Mouse (Mus musculus) adrenal gland, adult 8-10 months (tissue): ENCODE data around the gene Ppp1r32. TPM values are rescaled to one million over a fixed set of nuclear protein-coding genes. Genes with fewer than 3 reads are reported as not detected.

Experiments
- total RNA-seq, 4 experiments: library from RNA; stranded (reverse); gene quantifications; 2 replicates each; pipeline ENCODE4 v1.2.4; 2022

The Ppp1r32 gene
- total RNA-seq, 4 experiments from 2014 or later = 0.52 to 2.2 (median 1.0) TPM

Other genes with a start within 250 kb of the Ppp1r32 start
- 1 to 10 TPM in 3 of 4 experiments, under 1 TPM in 1; 0.94 to 2.0 (median 1.4) TPM for gene Myrf, start 242.2 kb downstream of the Ppp1r32 start, total RNA-seq
- gene Dagla, start 178.1 kb downstream of the Ppp1r32 start, total RNA-seq = 1 to 10 TPM; 3.3 to 4.4 (median 3.8) TPM
- 10 to 100 TPM; 32.9 to 54.6 (median 44.5) TPM for gene Syt7, start 93.8 kb downstream of the Ppp1r32 start, total RNA-seq
- gene Lrrc10b, start 25.5 kb downstream of the Ppp1r32 start, total RNA-seq = 1 to 10 TPM; 2.6 to 3.8 (median 3.5) TPM
- 10 to 100 TPM; 46.9 to 89.6 (median 65.8) TPM for gene Cpsf7, start 42.3 kb upstream of the Ppp1r32 start, total RNA-seq
- 10 to 100 TPM; 57.2 to 75.2 (median 66.6) TPM for gene Sdhaf2, start 43.2 kb upstream of the Ppp1r32 start, total RNA-seq
- 10 to 100 TPM; 20.9 to 28.1 (median 23.5) TPM for gene Tmem216, start 73.3 kb upstream of the Ppp1r32 start, total RNA-seq
- 10 to 100 TPM; 20.4 to 25.9 (median 22.7) TPM for gene Cyb561a3, start 94.2 kb upstream of the Ppp1r32 start, total RNA-seq
- gene Tmem138, start 94.4 kb upstream of the Ppp1r32 start, total RNA-seq = 10 to 100 TPM in 2 of 4 experiments, 1 to 10 TPM in 2; 9.3 to 16.1 (median 12.2) TPM
- gene Ddb1, start 122.4 kb upstream of the Ppp1r32 start, total RNA-seq = 100 to 1,000 TPM; 281 to 297 (median 289) TPM
- 10 to 100 TPM; 20.6 to 22.2 (median 21.3) TPM for gene Tkfc, start 122.7 kb upstream of the Ppp1r32 start, total RNA-seq
- 1 to 10 TPM in 1 of 4 experiments, under 1 TPM in 2, not detected in 1; 0.06 to 1.7 (median 0.59) TPM for gene Vwce, start 151.3 kb upstream of the Ppp1r32 start, total RNA-seq
- gene Pga5, start 195.1 kb upstream of the Ppp1r32 start, total RNA-seq = not detected
- gene Vps37c, start 205.8 kb upstream of the Ppp1r32 start, total RNA-seq = 10 to 100 TPM; 24.3 to 40.8 (median 25.3) TPM